Mouse (Mus musculus) ZHBTc4 (cell line): ENCODE data around the gene Mtnr1b.
"Not testable (repeated sequence)": the region's sequence is repeated elsewhere in the genome, so short reads cannot be mapped to it uniquely, and the experiment has no call there.

ENCODE experiments used
- DNase-seq: peaks from one replicate; pipeline ENCODE4 v3.0.0-alpha.2; 2011; ENCODE audit warnings: low read depth, low spot score

Mtnr1b gene

DNA sequence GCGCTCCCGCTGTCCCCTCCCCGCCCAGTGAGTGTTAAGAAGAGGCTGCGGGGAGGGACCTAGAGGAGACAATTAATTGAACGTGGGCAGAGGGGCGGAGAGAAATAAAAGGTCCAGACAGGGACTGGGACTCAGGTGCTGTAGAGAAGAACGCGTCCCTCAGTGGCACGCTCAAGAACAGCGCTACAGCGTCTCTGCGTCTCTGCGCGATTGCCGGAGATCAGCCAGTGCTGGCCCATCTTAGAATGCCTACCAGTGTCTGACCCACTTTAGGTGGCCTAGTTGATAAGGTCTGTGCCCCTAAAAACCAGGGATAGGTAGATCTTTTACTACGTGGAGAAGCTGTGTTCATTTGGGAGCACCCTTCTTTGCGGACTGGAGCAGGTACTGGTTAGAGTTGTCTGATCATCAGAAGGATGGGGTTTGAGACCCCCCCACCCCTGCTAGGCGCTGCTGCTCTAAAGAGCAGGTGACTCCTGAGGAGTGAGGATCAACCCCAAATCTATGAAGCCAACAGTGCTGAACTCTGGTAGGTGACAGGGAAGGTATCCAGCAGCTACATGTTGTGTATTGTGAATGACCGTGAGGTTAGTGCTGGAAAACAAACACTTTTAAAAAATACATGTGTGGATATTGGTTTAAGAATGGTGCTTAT, at the start of gene Mtnr1b:
TSS of gene Mtnr1b (minus strand) at position 51 of the 655 bp plus-strand sequence.
- DNase-seq, result peak; percentile 22

DNA sequence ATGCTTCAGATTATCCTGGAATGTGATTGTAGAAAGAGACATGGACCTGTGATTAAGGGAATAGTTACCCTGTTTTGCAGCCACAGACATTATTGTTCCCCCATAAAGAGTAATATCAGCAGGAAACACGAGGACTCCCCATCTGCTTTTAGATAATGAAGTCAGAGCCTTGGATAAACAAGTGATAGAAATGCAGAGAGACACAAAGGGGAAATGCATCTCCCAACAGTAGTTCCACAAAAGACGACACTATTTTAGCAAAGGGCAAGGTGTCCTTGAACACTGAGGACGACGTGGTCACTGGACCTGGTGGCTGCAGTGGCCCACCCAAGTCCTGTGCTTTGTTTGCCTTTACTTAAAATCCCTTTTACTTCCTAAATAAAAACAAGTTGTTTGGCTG, 45.9 kb upstream of the Mtnr1b start:
- DNase-seq, result no peak

DNA sequence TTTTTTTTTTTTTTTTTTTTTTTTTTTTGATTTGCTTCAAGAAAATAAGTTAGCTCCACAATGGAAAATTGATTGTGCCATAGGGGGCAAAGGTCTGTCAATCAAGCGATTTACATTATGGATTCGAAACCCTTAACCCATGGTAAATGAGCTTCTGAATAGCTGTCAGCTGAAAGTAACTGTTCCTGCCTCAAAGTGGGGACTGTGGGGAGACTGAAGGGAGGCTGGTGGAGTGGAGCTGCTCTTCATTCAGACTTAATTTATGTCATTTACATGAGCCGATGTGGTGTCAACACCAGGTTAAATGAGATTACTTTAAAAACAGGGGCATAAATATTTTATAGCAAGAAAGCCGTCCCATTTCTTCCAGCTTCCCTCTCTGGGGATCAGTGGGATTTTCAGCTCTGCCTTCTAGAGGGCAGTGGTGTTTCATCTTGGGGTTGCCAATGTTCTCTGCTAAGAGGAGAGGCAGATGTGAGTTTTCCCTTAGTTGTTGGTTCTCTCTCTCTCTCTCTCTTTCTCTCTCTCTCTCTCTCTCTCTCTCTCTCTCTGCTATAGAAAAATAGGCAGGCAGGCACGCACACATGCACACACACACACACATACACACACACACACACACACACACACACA, 45.1 kb upstream of the Mtnr1b start:
- no peak for DNase-seq

DNA sequence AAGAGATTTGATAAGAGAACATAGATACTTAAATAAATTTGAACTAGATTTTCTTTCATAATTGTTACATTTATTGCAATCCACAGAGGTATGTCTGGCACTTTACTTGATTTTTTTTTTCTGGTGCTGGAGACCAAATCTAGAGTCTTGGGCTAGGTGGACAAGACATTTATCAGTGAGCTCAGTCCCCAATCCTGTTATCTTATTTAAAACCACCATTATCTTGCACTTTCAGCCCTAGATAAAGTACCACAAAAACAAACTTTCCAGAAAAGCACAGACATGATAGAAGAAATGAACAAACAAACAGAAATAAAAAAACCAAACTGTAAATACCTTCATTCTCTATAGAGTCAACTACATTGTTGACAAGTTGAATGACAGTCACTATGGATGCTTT, 42.2 kb upstream of the Mtnr1b start:
- DNase-seq, result no peak

DNA sequence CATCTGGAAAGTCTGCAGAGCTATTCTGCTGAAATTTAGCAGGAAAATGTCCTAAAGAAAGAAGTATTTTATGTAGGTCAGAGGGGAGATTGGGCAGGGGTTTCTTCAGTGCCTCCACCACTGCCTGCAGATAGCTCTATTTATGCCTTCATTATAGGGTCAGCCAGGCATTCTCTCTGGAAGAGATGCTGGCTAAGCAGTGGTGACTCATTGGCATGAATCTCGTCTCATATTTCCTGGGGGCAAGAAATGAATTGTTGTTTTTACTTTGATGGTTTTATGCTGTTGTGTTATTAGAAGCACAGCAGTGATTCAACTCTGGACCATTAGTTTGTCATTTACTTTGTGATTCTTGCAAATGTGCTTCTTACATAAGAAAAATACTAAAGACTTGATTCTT, 38.4 kb upstream of the Mtnr1b start:
- DNase-seq, result no peak

DNA sequence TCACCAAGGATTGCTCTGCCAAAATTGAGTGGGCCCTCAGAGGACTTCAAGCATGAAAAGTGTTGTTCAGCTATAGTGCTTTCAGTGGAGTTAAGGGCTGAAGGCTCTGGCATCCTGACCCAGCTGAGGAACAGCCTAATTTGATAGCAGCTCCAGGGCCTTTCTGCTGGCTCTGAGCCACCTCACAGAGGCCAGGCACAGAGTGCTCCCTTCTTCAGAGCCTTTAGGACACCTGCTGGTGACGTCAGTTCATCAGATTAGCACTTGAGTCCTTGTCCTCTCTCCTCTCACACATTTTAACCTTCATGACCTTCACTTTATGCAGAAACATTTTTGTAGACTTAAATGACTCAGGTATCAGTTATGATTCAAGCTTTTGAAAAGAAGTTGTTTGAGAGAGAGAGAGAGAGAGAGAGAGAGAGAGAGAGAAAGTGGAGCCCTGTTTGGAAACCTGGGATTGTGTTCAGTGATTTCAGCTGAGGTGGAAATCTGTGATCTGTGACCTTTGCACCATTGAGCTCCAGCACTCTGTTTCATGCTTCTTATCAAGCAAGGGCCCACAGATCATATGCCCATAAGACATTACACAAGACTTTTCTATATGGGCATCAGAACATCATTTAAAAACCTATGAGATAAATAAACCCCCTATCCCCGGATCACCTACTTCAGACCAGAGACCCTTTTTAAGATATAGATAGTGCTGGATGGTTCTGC, 35.2 kb upstream of the Mtnr1b start:
- no peak for DNase-seq

DNA sequence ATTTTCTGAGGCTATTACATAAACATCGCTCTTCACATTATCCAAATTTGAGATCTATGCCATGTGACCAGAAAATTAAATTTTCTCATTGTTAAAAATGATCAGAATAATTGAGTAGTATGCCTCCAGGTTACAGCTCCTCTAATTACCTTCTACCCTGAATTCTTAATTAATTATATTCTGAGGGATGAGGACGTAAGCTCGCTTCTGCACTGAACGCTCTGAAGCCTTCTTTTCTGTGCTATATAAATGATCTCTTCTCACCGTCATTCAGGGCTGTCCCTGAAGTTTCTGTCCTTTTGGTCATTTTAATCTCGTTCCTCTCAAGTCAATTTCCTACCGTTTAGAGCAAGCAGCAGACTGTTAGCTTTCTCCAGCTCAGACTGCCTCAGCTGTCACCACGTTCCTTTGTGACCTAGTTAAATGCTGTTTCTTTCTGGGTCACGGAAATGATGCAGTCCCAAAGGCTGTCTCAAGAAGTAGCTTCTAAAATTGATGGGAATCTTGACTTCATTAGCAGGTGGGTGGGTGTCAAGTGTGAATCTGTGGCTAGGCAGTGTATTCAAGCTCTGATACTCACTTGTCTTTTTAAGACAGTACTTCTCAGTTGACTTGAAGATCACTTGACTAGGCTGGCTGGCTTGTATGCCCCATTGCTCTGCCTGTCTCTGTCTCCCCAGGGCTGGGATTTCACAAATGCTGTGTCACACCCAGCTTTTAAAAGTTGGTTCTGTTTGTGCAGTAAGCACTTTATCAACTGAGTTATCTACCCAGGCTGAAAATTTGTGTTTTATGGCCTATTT, 29.8 kb upstream of the Mtnr1b start:
- DNase-seq, result no peak

DNA sequence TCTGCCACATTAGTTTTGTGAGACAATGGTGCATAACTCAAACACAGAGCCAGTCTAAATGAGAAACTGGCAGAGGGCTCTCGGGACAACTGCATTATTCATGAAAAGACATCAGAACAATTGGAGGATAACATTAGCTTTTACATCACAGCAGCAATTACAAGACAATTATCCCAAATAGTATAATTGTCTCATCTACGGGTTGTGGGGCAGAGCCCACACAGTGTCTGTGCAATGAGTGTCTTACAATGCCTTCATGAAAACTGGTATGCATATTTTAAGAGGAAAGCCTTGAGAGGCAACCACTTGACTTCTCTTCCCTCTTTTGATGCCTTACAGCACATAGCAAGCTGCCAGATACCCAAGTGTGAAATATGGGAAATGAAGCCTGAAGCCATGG, 23.8 kb upstream of the Mtnr1b start:
- DNase-seq, result no peak

DNA sequence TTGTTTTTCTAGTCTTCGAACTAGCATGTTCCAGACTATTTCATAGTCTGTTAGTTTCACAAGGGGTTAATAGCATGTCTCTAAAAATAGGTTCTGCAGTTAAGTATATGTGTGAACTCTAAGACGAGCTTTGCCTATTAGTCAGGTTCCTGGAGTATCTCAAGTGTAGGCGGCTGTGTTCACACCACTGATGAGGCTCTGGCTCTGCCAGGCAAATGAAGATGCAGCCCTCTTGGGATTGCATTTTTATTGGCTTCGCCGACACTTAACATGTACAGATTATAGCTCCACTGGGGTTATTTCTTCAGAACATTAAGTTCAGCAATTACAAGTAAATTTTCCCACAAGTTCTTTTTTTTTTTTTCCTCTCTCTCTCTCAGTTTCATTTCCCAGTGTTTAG, 12.4 kb upstream of the Mtnr1b start:
- DNase-seq, result no peak

DNA sequence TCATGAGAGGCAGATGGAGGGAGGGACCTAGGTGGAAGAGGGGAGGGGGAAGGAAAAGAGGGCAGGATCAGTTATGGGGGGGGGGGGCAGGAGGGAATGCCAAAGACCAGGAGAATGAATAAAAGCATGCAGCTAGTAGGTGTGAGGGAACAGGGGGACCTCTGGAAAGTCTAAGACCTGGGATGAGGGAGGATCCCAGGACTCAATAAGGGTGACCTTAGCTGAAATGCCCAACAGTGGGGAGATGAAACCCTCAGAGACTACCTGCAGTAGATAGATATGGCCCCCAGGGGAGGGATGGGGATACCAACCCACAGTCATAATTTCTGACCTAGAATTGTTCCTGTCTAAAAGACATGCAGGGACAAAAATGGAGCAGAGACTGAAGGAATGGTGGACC, 6.4 kb upstream of the Mtnr1b start:
- no peak for DNase-seq

DNA sequence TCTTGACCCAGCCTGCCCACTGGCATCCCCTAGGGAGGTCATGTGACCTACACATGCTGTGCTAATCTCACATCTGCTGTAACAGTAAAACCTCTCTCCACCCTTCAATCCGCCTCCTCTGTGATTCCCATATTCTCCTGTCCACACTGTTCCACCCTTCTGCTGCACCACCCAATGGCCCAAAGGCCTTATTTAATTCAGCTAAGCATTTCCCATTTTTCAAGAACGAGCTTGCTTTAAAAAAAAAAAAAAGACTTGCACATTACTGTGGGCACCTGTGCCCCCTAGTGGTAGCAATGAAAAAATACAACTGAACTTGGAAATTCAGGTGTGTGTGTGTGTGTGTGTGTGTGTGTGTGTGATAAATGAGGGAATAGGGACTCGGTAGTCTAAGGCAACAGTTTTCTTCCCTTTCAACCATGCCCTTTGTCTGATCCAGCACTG, 5.8 kb upstream of the Mtnr1b start:
- peak; percentile 69 for DNase-seq

DNA sequence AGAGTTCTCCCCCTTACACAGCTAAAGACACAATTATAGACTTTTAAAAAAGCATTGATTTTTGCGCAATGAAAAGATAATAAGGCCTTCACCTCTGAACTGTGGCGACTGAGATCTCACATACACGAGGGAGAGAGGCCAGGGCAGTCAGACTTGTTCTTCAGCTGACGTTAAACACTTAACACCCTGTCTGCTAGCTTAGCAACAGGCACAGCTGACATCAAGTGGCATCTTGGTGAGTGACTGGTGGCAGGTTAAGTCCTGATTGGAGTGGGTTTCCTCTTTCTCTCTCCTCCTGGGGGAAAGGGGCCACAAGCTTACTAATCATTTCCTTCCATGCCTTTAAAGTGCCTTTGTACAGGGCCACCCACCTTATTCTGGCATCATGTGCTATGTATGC, 4.3 kb downstream of the Mtnr1b start:
- DNase-seq, result no peak

DNA sequence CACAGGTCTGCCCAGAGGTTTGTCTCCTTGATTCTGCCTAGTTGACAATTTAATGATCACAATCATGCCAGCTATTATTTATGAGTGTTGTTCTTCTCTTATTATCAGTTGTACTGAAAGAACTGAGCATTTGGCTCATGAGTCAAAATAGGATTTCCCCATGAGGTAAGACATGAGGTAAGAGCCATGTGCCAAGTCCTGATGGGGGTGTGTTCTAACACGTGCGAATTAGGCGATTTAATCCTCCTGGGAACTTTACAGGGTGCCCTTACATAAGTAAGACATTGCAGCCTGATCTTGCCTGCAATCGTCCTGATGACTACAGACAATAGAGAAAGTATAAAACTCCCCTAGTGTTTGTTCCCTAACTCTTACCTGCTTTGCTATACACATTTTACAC, 4.9 kb downstream of the Mtnr1b start:
- no peak for DNase-seq

DNA sequence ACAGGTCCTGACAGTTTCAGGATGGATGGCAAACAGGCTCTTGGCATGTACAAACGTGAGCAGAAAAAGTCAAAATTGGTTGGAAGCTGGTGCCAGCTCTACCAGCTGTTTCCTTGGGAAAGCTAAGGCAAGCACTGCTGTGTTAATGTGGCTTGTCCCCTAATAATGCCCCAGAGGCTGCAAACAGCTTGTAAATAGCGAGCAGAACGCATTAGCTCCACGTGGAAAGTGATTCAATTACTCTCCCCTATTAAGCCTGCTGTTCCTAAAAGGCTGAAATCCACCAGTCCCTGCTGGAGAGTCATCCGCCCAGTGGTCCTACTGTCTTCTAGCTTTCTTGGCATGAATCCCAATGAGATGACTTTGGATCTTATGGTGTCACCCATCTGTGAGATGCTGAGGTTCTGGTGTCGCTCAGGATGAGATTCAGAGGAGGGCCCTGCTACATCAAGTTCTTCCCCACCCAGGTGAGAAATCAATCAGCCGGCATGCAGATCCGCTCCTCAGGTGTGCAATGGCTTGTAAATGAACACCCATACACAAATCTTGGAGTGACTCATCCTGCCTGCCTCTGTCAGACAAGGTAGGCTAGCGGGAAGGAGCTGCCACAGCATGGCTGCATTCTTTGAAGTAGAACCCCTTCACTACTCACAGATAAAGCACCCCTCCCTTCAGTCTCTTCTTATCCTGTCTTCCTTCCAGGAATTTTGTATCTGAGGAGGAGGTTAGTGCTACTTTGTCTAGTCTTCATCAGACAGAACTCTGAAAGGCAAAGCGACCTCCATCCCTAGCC, 7.9 kb downstream of the Mtnr1b start:
- DNase-seq, result no peak

DNA sequence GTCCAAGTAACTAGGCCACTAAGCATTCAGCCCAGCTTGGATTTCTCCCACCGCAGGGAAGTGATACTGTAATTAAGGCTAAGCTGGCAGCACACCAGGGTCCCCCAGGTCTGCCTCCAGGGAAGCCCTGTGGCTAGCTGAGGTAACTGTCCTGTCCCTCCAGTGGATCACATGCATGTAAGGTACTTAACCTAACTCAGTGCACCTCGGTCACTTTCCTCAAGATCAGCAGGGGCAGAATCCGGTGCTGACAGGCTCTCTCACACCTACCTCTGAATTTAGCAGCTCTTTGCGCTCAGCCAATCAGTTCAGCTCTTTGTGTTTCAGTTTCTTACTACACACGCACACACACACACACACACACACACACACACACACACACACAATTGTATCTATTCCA, 13.0 kb downstream of the Mtnr1b start:
- no peak for DNase-seq

DNA sequence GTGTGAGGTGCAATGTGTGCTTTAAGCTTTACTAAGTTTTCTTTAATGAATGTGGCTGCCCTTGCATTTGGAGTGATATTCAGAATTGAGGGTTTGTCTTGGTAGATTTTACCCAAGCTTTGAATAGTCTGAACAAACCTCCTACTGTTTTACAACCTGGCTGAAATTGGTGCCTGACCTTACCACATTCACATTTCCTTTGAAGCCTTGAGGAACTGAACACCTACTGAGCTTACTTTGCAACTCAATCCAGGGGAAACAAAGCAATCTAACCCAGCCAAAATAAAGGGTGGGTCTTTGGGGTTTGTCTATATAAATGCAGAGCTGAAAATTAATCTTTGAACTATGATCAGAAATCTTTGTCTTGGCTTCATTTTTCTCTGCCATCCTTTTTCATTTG, 23.6 kb downstream of the Mtnr1b start:
- DNase-seq, result peak; percentile 71

DNA sequence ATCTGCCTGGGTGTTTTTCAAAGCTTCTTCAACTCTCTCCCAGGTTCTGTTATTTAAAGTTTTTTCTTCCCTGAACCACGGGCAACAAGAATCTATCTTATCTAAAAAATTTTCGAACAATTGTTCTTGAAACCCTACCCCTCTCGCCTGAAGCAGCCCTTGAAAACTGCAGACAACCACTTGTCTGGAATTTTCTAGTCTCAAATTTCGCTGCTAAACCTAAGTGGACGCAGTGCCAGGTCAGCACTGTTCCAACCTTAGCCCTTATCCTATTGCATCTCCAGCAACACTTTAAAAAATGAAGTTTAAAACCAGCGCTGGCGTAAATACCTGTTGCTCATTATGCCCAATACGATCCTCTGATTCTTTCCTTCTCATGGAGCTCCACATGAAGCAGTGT, 29.0 kb downstream of the Mtnr1b start:
- no peak for DNase-seq

DNA sequence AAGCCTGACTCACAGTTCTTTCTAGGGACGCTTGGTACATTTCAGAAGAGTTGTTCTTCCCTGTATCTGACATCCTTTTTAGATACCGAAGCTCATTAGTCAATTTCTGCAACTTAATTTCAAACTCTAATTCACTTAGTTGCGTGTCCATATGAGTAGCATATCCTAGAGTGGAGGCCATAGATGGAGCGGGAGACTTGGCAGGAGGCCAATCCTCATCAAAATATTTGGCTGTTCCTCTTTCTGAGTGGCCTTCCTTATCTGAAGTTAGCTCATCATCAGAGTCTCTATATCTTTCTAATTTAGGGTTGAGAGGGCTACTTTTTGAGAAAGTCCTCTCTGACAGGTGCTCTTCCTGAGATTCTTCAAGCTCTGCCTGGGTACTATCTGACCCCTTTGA, 29.4 kb downstream of the Mtnr1b start:
- not testable (repeated sequence) for DNase-seq

DNA sequence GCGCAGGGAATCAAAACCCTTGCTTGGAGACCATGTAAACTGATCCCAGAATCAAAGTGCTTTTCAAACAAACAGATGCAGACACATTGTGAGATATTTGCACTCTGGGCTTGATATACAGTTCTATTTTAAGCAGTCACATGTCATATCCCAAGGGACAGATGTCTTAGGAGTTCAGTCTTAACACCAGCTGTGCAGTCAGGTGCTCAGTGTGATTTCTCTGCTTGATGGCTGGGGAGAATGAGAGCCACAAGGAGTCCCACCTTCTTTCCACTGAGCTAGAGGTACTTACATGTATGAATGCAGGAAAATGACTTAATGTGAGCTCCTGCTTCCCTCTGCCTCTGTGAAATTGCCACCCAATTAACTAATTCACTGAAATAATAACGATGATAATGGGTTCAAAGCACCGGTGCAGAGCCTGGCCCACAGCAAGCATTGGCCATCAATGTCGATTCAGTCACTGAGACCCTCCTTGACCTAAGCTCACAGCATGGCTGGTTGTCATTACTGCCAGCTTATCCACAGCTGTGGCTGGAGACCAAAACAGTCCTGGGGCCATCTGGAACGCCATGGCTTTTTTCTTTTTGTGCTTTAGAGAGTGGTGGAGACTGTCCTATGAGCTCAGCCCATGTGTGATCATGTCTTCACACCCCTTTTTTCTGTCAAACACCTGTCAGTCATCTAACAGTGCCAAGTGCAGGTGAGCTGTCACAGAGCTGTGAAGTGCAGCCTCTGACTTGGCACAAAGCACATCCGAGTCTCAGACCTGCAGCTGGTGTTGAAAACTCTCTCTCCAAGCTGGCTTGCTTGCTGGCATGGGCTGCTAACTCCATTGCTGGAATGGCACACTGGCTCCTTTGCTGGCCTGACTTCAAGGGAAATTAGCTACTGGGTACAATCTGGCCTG, 61.1 kb downstream of the Mtnr1b start:
- DNase-seq, result no peak

DNA sequence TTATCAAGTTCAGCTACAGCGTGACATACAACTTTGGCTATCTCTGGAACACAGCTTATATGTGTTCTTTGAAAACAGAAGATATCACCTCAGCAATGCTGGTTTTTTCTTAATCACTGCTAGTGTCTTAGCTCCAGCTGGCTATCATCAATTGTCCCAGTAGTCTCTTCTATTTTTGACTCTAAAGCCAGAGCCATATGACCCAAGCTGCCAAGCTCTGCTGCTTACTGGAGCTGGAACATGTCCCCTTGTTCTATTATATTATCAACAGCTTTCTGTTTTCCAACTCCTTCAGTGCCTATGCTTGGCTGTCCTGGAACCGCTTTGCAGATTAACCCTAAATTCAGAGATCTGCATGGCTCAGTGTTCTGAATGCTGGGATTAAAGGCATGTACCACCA, 70.1 kb downstream of the Mtnr1b start:
- DNase-seq, result no peak
